Mouse (Mus musculus) neural tube, embryonic 13.5 days (tissue): ENCODE measurements around the gene Rbms1. TPM values are rescaled to one million over a fixed set of nuclear protein-coding genes. Genes with fewer than 3 reads are reported as not detected.

ENCODE experiments used
- ATAC-seq: fragments of 200-750 bp; cut with Nextera tagmentation; 2 replicates; pipeline ENCODE4 v1.8.0; 2017; ENCODE audit warnings: low read depth, mild to moderate bottlenecking, moderate TSS enrichment, moderate library complexity
- H3K27ac ChIP-seq: fragments of 300-500 bp; sonication (generic); replicated peaks from 2 replicates; pipeline ENCODE4 v1.5.1; 2015; ENCODE audit warnings: moderate library complexity, mild to moderate bottlenecking, inconsistent platforms
- H3K27me3 ChIP-seq: fragments of 300-500 bp; sonication (generic); 2 replicates; pipeline ENCODE4 v1.6.1; 2015; ENCODE audit warnings: mild to moderate bottlenecking, inconsistent platforms
- H3K36me3 ChIP-seq: fragments of 300-500 bp; sonication (generic); 2 replicates; pipeline ENCODE4 v1.6.1; 2015; ENCODE audit warnings: mild to moderate bottlenecking, inconsistent platforms
- H3K4me1 ChIP-seq: fragments of 300-500 bp; sonication (generic); replicated peaks from 2 replicates; pipeline ENCODE4 v1.6.1; 2015; ENCODE audit warnings: inconsistent platforms
- H3K4me2 ChIP-seq: fragments of 300-500 bp; sonication (generic); 2 replicates; pipeline ENCODE4 v1.6.1; 2015; ENCODE audit warnings: inconsistent platforms, mild to moderate bottlenecking, moderate library complexity
- H3K4me3 ChIP-seq: fragments of 300-500 bp; sonication (generic); 2 replicates; pipeline ENCODE4 v1.5.1; 2015; ENCODE audit warnings: mild to moderate bottlenecking, inconsistent platforms
- H3K9ac ChIP-seq: fragments of 300-500 bp; sonication (generic); 2 replicates; pipeline ENCODE4 v1.6.1; 2015; ENCODE audit warnings: moderate library complexity, mild to moderate bottlenecking, inconsistent platforms
- H3K9me3 ChIP-seq: fragments of 300-500 bp; sonication (generic); 2 replicates; pipeline ENCODE4 v1.6.1; 2016; ENCODE audit warnings: inconsistent platforms
- WGBS: fragments of 180-500 bp; shearing (Covaris S2); methylation state at CpG from one replicate; pipeline ENCODE4 v1.1.7; 2015; 5-methylcytosine and 5-hydroxymethylcytosine counted together
- polyA plus RNA-seq: library from polyadenylated mRNA; unstranded; fragments of >200 nt; fragmentation: Nextera tagmentation; extraction: Ambion mirVana; gene quantifications from 2 replicates; pipeline ENCODE4 v1.2.1, GENCODE M21; 2015

Rbms1 gene
- polyA plus RNA-seq, 1 experiment from 2014 or later, result 72.0 TPM

DNA sequence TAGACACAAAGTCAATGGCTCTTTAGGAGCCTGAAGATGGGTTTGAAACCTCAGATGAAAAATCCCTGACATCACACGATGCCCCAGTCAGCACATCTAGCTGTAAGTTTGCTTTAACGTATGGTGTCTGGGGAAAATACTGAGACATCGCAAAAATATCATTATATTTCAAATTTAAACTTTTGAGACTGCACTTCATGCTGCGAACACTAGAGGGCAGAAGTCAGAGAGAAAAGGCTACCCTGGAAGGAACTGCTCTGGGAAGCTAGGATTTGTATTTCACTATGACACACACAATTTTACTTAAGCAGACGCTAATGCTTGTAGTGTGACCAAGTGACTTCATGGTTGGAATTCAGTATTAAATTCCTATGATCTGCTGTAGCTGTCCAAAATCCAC, 242.1 kb downstream of the Rbms1 start:
- peaks cover 10% of the 10 kb centered on the region for H3K4me1 ChIP-seq
- H3K9me3 ChIP-seq, result no peaks in the 10 kb centered on the region
- no peak overlapping the region for H3K4me2 ChIP-seq
- no peaks in the 10 kb centered on the region for H3K36me3 ChIP-seq
- H3K27me3 ChIP-seq, result no peaks in the 10 kb centered on the region; the same call in 1 of the 2 replicates
- H3K4me3 ChIP-seq, result no peak overlapping the region
- H3K9ac ChIP-seq, result no peak overlapping the region
- no peak for ATAC-seq
- WGBS, result 26% methylated on average over 5 of the region's 5 CpGs
- H3K27ac ChIP-seq, result no peak overlapping the region

- no peak for ATAC-seq
- WGBS, result 77% methylated on average over 8 of the region's 8 CpGs
- Histone ChIP-seq H3K27me3 (no peaks in the 10 kb centered on the region; the same call in 1 of the 2 replicates), H3K9me3 (no peaks in the 10 kb centered on the region), H3K4me2 (no peak overlapping the region), H3K27ac (no peak overlapping the region), H3K9ac (no peak overlapping the region), H3K36me3 (no peaks in the 10 kb centered on the region), H3K4me1 (peaks cover 16% of the 10 kb centered on the region), H3K4me3 (no peak overlapping the region)
Measured at GRCm38 (mm10) chr2:60720205-60720604, 242.8 kb downstream of the Rbms1 start.

- no peak for ATAC-seq
- no peak overlapping the region for H3K9ac ChIP-seq
- no peak overlapping the region for H3K27ac ChIP-seq
- no peak overlapping the region for H3K4me3 ChIP-seq
- H3K4me1 ChIP-seq, result peaks cover 32% of the 10 kb centered on the region
- no peaks in the 10 kb centered on the region for H3K9me3 ChIP-seq
- peak overlapping the region; percentile 29; the same call in 1 of the 2 replicates for H3K4me2 ChIP-seq
- WGBS, result 66% methylated on average over 13 of the region's 13 CpGs
- H3K36me3 ChIP-seq, result no peaks in the 10 kb centered on the region
- H3K27me3 ChIP-seq, result no peaks in the 10 kb centered on the region; the same call in 1 of the 2 replicates
Measured at GRCm38 (mm10) chr2:60717348-60717747, 245.6 kb downstream of the Rbms1 start.

DNA sequence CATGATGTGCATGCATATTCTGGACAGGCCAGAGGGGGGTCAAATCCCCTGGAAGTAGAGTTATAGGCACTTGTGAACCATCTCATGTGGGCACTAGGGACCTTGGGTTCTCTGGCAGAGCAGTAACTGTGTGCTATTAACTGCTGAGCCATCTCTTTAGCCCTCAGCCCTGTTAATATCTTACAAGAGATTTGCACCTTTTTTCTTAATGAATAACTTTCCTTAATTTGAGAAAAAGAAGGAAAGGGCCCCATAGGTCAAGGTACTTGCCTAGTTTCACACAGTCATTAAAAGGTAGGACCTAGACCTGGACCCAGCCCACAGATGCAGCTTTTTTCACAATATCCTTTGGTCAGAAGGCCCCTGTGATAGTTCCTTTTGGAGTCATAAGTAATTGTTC, 246.4 kb downstream of the Rbms1 start:
- H3K9me3 ChIP-seq, result no peaks in the 10 kb centered on the region
- no peak overlapping the region for H3K4me3 ChIP-seq
- H3K4me1 ChIP-seq, result peaks cover 27% of the 10 kb centered on the region
- no peaks in the 10 kb centered on the region for H3K36me3 ChIP-seq
- no peak overlapping the region for H3K27ac ChIP-seq
- H3K4me2 ChIP-seq, result no peak overlapping the region
- H3K27me3 ChIP-seq, result no peaks in the 10 kb centered on the region; the same call in 1 of the 2 replicates
- no peak overlapping the region for H3K9ac ChIP-seq
- no peak for ATAC-seq

GRCm38 (mm10) chr2:60715771-60716170, 247.2 kb downstream of the Rbms1 start:
- Histone ChIP-seq H3K4me1 (peaks cover 27% of the 10 kb centered on the region), H3K4me2 (no peak overlapping the region), H3K4me3 (no peak overlapping the region), H3K27ac (no peak overlapping the region), H3K9me3 (no peaks in the 10 kb centered on the region), H3K27me3 (no peaks in the 10 kb centered on the region; the same call in 1 of the 2 replicates), H3K36me3 (no peaks in the 10 kb centered on the region), H3K9ac (no peak overlapping the region)
- 82% methylated on average over 13 of the region's 13 CpGs for WGBS
- no peak for ATAC-seq

DNA sequence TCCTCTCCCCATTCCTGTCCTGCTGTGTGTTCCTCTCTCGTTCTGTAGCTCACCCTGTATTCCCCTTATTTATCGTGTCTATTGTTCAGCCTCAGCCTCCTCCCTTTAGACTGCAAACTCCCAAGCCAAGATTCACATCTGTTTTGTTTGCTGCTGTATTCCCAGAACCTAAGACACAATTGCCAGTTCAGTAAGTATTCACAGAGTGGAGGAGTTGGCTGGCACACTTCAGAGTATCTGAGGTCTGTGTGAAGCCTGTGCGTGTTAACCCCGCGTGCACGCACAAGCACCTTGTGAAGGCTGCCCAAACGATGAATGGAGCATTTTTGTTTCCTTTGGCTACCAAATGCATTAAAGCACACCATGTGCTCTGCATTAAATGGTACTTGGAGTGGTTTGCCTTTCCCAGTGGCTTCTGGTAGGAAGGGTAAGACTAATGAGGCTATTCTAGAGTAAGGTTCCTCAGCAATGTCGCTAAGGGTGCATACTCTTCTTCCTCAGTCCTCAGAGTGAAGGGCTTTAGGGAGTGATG, 248.0 kb downstream of the Rbms1 start:
- Histone ChIP-seq H3K27ac (peak overlapping the region; percentile 59), H3K9ac (no peak overlapping the region)
- ATAC-seq, result peak; percentile 33; the same call in 1 of the 2 replicates

GRCm38 (mm10) chr2:60714475-60714874, 248.5 kb downstream of the Rbms1 start:
- Histone ChIP-seq H3K9ac (no peak overlapping the region), H3K27ac (peak overlapping the region; percentile 59), H3K36me3 (no peaks in the 10 kb centered on the region), H3K9me3 (no peaks in the 10 kb centered on the region), H3K27me3 (no peaks in the 10 kb centered on the region; the same call in 1 of the 2 replicates), H3K4me2 (peak overlapping the region; percentile 32; the same call in 1 of the 2 replicates), H3K4me3 (no peak overlapping the region), H3K4me1 (peaks cover 27% of the 10 kb centered on the region)
- WGBS, result 36% methylated on average over 7 of the region's 7 CpGs
- ATAC-seq, result no peak

More for the DNA sequence above, 248.0 kb downstream of the Rbms1 start:
- Histone ChIP-seq H3K4me2 (no peak overlapping the region), H3K4me1 (peaks cover 27% of the 10 kb centered on the region), H3K9me3 (no peaks in the 10 kb centered on the region), H3K27me3 (no peaks in the 10 kb centered on the region; the same call in 1 of the 2 replicates), H3K4me3 (no peak overlapping the region), H3K36me3 (no peaks in the 10 kb centered on the region)
- WGBS, result 50% methylated on average over 8 of the region's 8 CpGs

DNA sequence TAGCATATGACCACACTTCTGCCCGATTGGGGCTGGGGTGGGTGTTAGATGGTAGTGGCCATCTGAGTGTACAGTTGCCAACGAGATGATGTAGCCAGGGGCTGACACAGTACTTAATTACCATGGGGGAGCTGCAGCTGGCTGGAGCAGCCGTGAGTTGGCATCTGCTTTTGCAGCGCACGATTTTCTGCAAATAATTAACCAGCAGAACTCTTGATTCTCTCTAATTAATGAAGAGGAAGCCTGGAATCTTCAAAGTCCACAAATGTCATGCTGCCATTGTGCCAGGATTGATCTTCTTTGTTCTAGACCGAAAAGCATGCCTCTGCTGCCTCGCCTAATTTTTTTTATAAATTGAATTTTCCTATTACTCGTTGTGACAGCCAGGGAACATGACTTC, 249.1 kb downstream of the Rbms1 start:
- Histone ChIP-seq H3K4me1 (peaks cover 27% of the 10 kb centered on the region), H3K27me3 (no peaks in the 10 kb centered on the region), H3K27ac (peak overlapping the region; percentile 59), H3K36me3 (no peaks in the 10 kb centered on the region), H3K9ac (peak overlapping the region; percentile 38; the same call in 1 of the 2 replicates), H3K4me3 (no peak overlapping the region), H3K4me2 (peak overlapping the region; percentile 32; the same call in 1 of the 2 replicates), H3K9me3 (no peaks in the 10 kb centered on the region)
- WGBS, result 25% methylated on average over 8 of the region's 8 CpGs
- ATAC-seq, result peak; percentile 79

GRCm38 (mm10) chr2:60712891-60713290, 250.1 kb downstream of the Rbms1 start:
- ATAC-seq, result no peak
- H3K27me3 ChIP-seq, result no peaks in the 10 kb centered on the region
- no peak overlapping the region for H3K4me3 ChIP-seq
- H3K27ac ChIP-seq, result no peak overlapping the region
- WGBS, result 88% methylated on average over 5 of the region's 5 CpGs
- H3K4me1 ChIP-seq, result peaks cover 27% of the 10 kb centered on the region
- no peak overlapping the region for H3K9ac ChIP-seq
- H3K36me3 ChIP-seq, result no peaks in the 10 kb centered on the region
- no peaks in the 10 kb centered on the region for H3K9me3 ChIP-seq
- no peak overlapping the region for H3K4me2 ChIP-seq

GRCm38 (mm10) chr2:60712483-60712882, 250.5 kb downstream of the Rbms1 start:
- no peaks in the 10 kb centered on the region for H3K27me3 ChIP-seq
- H3K9ac ChIP-seq, result no peak overlapping the region
- H3K27ac ChIP-seq, result no peak overlapping the region
- no peak overlapping the region for H3K4me2 ChIP-seq
- H3K4me1 ChIP-seq, result peaks cover 27% of the 10 kb centered on the region
- 82% methylated on average over 6 of the region's 6 CpGs for WGBS
- no peaks in the 10 kb centered on the region for H3K9me3 ChIP-seq
- H3K36me3 ChIP-seq, result no peaks in the 10 kb centered on the region
- H3K4me3 ChIP-seq, result no peak overlapping the region
- no peak for ATAC-seq

- no peak for ATAC-seq
- WGBS, result 92% methylated on average over 7 of the region's 7 CpGs
Measured at GRCm38 (mm10) chr2:60711098-60711880, 251.7 kb downstream of the Rbms1 start.

GRCm38 (mm10) chr2:60710317-60710716, 252.7 kb downstream of the Rbms1 start:
- no peak for ATAC-seq

More at GRCm38 (mm10) chr2:60711098-60711880, 251.7 kb downstream of the Rbms1 start:
- Histone ChIP-seq H3K9ac (no peak overlapping the region), H3K4me2 (no peak overlapping the region), H3K4me1 (peaks cover 27% of the 10 kb centered on the region), H3K4me3 (no peak overlapping the region), H3K27me3 (no peaks in the 10 kb centered on the region), H3K27ac (no peak overlapping the region), H3K36me3 (no peaks in the 10 kb centered on the region), H3K9me3 (no peaks in the 10 kb centered on the region)

More at GRCm38 (mm10) chr2:60710317-60710716, 252.7 kb downstream of the Rbms1 start:
- H3K4me2 ChIP-seq, result no peak overlapping the region
- peaks cover 21% of the 10 kb centered on the region for H3K4me1 ChIP-seq
- H3K9me3 ChIP-seq, result no peaks in the 10 kb centered on the region
- H3K27ac ChIP-seq, result no peak overlapping the region
- no peak overlapping the region for H3K4me3 ChIP-seq
- H3K9ac ChIP-seq, result no peak overlapping the region
- 90% methylated on average over 4 of the region's 4 CpGs for WGBS
- H3K27me3 ChIP-seq, result no peaks in the 10 kb centered on the region
- H3K36me3 ChIP-seq, result no peaks in the 10 kb centered on the region
